Mouse (Mus musculus): Measurements from ENCODE around the gene Mapkbp1. TPM values are rescaled to one million over a fixed set of nuclear protein-coding genes. Genes with fewer than 3 reads are reported as not detected.

Gene Mapkbp1
- 2.5 and 2.6 TPM in 2 replicates for polyA plus RNA-seq (2015; fragmentation: Nextera tagmentation; extraction: Ambion mirVana)

DNA sequence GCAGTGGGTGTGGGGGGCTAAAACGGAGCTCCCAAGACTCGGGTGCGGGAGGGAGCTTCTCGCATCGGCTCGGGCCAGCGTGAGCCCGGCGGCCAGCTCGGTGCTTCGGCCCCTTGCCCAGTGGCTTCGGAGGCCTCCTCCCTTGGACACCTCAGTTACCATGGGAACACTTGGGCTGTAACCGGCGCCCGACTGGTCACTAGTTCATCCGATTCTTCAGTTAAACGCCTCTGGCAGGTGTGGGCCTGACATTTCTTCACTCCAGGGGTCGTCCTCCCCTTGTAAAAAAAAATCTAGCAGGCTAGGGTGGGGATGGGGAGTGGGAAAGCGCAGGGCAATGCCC is at the start of gene Mapkbp1:
Gene Mapkbp1, plus strand, starts transcription at position 163 of the 343 bp plus-strand sequence.
- peak within 1 kb of the TSS; percentile 72 for H3K4me2 ChIP-seq (replicated peaks; ENCODE audit: low read depth, low read length)
- TF ChIP-seq CTCF (IDR thresholded peaks at IDR 0.05) = no peak
- TF ChIP-seq EP300 (IDR thresholded peaks at IDR 0.05) = no peak
- 2% methylated on average over 19 of the region's 19 CpGs for WGBS
- H3K4me1 ChIP-seq (ENCODE audit: insufficient read depth, low read depth, low read length) = peaks cover 11% of the 10 kb centered on the region
- DNase-seq (ENCODE audit: low spot score) = no peak
- peak within 1 kb of the TSS; percentile 87 for H3K27ac ChIP-seq (ENCODE audit: low read length)
- no peaks in the 10 kb centered on the region for H3K9me3 ChIP-seq (ENCODE audit: low read length)
- H3K36me3 ChIP-seq (ENCODE audit: insufficient read depth, low read length) = no peaks in the 10 kb centered on the region
- peak within 1 kb of the TSS; percentile 73 for H3K4me3 ChIP-seq (ENCODE audit: low read depth, low read length)
- no peaks in the 10 kb centered on the region for H3K27me3 ChIP-seq (replicated peaks; ENCODE audit: insufficient read depth, low read length)
- peak within 1 kb of the TSS; percentile 72 for H3K9ac ChIP-seq (replicated peaks; ENCODE audit: low read depth)
- peak; percentile 79 for ATAC-seq

DNA sequence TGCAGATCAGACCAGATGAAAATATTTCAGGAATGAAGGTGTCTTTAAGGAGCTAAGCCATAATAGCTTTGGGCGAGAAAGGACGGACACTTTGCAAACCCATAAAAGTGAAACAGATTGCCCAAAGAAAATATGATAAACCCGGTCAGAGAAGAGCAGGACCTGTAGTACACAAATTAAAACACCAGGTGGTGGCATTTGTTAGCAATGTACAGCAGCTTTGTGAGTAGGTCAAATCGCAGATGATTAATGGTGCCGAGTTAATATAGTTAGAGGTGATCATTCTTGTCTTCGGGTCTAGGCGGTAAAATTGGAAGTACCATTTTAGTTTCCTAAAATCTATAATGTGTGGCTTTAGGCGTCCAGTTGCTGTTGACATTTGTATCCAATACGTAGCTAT is 1.9 kb upstream of the Mapkbp1 start:
- no peaks in the 10 kb centered on the region for H3K9me3 ChIP-seq (ENCODE audit: low read length)
- peak; percentile 88 for TF ChIP-seq CTCF (IDR thresholded peaks at IDR 0.05)
- no peak for TF ChIP-seq EP300 (IDR thresholded peaks at IDR 0.05)
- H3K27ac ChIP-seq (ENCODE audit: low read length) = no peak overlapping the region
- no peak overlapping the region for H3K4me2 ChIP-seq (replicated peaks; ENCODE audit: low read depth, low read length)
- DNase-seq (ENCODE audit: low spot score) (peak; percentile 73), ATAC-seq (no peak)
- WGBS = 30% methylated on average over 9 of the region's 9 CpGs
- no peak overlapping the region for H3K9ac ChIP-seq (replicated peaks; ENCODE audit: low read depth)
- H3K36me3 ChIP-seq (ENCODE audit: insufficient read depth, low read length) = no peaks in the 10 kb centered on the region
- no peak overlapping the region for H3K4me3 ChIP-seq (ENCODE audit: low read depth, low read length)
- H3K4me1 ChIP-seq (ENCODE audit: insufficient read depth, low read depth, low read length) = peaks cover 11% of the 10 kb centered on the region
- H3K27me3 ChIP-seq (replicated peaks; ENCODE audit: insufficient read depth, low read length) = no peaks in the 10 kb centered on the region

DNA sequence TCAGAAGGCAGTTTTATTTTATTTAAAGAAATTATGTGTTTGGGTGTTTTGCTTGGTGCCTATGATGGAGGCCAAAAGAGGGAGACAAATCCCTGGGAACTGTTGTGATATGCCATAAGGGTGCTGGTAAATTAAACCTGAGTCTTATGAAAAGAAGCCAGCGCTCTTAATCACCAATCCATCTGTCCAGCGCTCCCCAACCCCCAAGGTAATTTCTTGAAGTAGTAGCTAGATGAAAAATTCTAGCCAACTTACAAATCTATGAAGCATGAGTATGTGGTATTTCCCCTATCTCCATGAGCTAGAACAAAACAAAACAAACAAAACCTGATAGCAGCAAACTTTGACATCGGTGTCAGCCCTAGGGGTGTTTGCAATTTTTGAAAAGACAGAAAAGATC is 1.2 kb upstream of the Mapkbp1 start:
- 73% methylated on average over 3 of the region's 3 CpGs for WGBS
- H3K9ac ChIP-seq (replicated peaks; ENCODE audit: low read depth) = no peak overlapping the region
- TF ChIP-seq CTCF (IDR thresholded peaks at IDR 0.05) (no peak), EP300 (IDR thresholded peaks at IDR 0.05) (no peak)
- H3K27me3 ChIP-seq (replicated peaks; ENCODE audit: insufficient read depth, low read length) = no peaks in the 10 kb centered on the region
- DNase-seq (ENCODE audit: low spot score) = no peak
- no peak for ATAC-seq
- peaks cover 11% of the 10 kb centered on the region for H3K4me1 ChIP-seq (ENCODE audit: insufficient read depth, low read depth, low read length)
- H3K9me3 ChIP-seq (ENCODE audit: low read length) = no peaks in the 10 kb centered on the region
- H3K4me3 ChIP-seq (ENCODE audit: low read depth, low read length) = no peak overlapping the region
- no peak overlapping the region for H3K4me2 ChIP-seq (replicated peaks; ENCODE audit: low read depth, low read length)
- H3K27ac ChIP-seq (ENCODE audit: low read length) = no peak overlapping the region
- H3K36me3 ChIP-seq (ENCODE audit: insufficient read depth, low read length) = no peaks in the 10 kb centered on the region

DNA sequence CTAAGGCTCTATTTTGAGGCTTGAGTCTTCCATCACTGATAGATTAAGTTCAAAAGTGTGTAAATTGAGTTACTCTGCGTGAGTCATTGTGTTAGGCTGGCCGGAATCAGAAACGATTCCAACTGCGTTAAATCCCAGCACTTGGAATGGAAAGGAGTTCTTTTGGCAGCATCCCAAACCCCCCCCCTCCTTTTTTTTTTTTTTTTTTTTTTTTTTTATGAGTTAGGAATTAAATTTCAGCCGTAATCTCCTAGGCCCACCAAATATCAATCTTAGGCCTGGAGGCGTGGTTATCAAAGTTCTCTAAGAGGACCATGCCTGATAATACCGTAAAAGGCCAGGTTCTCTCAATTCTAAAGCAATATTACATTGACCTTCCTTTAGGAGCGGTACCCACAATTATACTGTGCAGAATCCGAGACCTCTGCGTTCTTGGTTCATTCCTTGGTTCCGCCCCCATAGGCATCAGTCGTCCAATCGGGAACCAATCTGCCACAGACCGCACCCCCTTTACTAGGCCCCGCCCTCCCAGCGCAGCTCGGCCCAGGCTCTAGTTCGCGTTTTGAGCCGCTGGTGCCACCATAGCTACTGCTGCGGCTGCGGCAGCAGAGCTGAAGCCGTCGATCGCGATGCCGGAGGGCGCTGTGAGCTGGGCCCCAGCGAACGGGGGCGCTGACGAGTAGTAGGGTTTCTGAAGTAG is 512 bp upstream of the Mapkbp1 start:
- H3K27me3 ChIP-seq (replicated peaks; ENCODE audit: insufficient read depth, low read length) = no peaks in the 10 kb centered on the region
- peak; percentile 98 for DNase-seq (ENCODE audit: low spot score)
- peak overlapping the region; percentile 73 for H3K4me3 ChIP-seq (ENCODE audit: low read depth, low read length)
- no peaks in the 10 kb centered on the region for H3K9me3 ChIP-seq (ENCODE audit: low read length)
- peaks cover 11% of the 10 kb centered on the region for H3K4me1 ChIP-seq (ENCODE audit: insufficient read depth, low read depth, low read length)
- H3K9ac ChIP-seq (replicated peaks; ENCODE audit: low read depth) = peak overlapping the region; percentile 72
- ATAC-seq = peak; percentile 100
- WGBS = 2% methylated on average over 32 of the region's 32 CpGs
- H3K27ac ChIP-seq (ENCODE audit: low read length) = peak overlapping the region; percentile 87
- H3K4me2 ChIP-seq (replicated peaks; ENCODE audit: low read depth, low read length) = peak overlapping the region; percentile 72
- no peak for TF ChIP-seq EP300 (IDR thresholded peaks at IDR 0.05)
- peak; percentile 69 for TF ChIP-seq CTCF (IDR thresholded peaks at IDR 0.05)
- no peaks in the 10 kb centered on the region for H3K36me3 ChIP-seq (ENCODE audit: insufficient read depth, low read length)

DNA sequence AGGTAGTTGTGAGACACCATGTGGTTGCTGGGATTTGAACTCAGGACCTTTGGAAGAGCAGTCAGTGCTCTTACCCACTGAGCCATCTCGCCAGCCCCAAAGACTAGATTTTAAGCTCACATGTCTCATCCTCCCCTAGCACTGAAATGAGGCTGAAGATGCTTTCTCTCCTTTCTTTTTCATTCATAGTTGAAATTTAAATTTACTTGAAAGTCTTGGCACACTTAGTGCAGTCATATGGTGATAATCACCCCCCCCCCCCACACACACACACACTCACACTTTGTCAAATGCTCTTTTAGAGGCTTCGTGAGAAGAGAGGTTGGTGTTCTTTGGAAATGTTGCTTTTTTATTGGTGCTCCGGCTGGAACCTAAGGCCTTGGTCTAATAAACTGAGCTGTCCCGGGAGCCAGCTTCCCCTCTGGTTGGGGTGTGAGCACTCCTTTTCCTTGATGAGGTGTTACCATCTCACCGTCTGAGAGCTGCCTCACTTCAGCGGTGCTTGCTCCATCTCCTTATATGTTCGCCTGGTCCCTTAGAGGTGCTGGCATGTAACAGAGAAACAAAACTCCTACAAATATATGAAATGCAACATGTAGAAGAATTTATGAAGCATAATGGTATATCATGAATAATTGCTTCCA is 8.0 kb downstream of the Mapkbp1 start:
- H3K9ac ChIP-seq (replicated peaks; ENCODE audit: low read depth) = no peak overlapping the region
- H3K27ac ChIP-seq (ENCODE audit: low read length) = no peak overlapping the region
- H3K36me3 ChIP-seq (ENCODE audit: insufficient read depth, low read length) = no peaks in the 10 kb centered on the region
- DNase-seq (ENCODE audit: low spot score) (no peak), ATAC-seq (no peak)
- H3K9me3 ChIP-seq (ENCODE audit: low read length) = no peaks in the 10 kb centered on the region
- 70% methylated on average over 7 of the region's 7 CpGs for WGBS
- no peaks in the 10 kb centered on the region for H3K27me3 ChIP-seq (replicated peaks; ENCODE audit: insufficient read depth, low read length)
- TF ChIP-seq CTCF (IDR thresholded peaks at IDR 0.05) = no peak
- TF ChIP-seq EP300 (IDR thresholded peaks at IDR 0.05) = no peak
- peaks cover 3% of the 10 kb centered on the region; the same call in 1 of the 2 replicates for H3K4me1 ChIP-seq (ENCODE audit: insufficient read depth, low read depth, low read length)
- no peak overlapping the region for H3K4me2 ChIP-seq (replicated peaks; ENCODE audit: low read depth, low read length)
- no peak overlapping the region for H3K4me3 ChIP-seq (ENCODE audit: low read depth, low read length)

DNA sequence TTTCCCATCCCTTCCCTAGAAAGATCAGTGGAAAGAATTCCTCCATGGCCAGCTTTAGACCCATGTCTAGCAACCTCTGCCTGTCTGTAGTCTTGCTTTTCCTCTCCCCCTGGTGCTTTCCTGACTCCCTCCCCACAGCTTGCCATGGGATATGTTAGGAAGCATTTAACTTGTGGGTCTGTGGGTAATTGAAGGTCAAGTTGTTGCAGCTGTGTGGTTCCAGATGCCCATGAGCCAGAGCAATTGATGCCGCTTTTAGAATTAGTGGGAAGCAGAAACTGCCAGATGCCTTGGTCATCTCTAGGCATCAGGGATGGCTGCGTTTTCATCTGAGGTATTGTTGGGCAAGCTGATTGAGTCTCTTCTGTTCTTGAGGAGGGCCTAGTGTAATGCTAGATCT is 9.1 kb downstream of the Mapkbp1 start:
- TF ChIP-seq CTCF (IDR thresholded peaks at IDR 0.05) (no peak), EP300 (IDR thresholded peaks at IDR 0.05) (no peak)
- ATAC-seq (no peak), DNase-seq (ENCODE audit: low spot score) (no peak)
- no peak overlapping the region for H3K4me3 ChIP-seq (ENCODE audit: low read depth, low read length)
- no peaks in the 10 kb centered on the region for H3K9me3 ChIP-seq (ENCODE audit: low read length)
- H3K9ac ChIP-seq (replicated peaks; ENCODE audit: low read depth) = no peak overlapping the region
- H3K27ac ChIP-seq (ENCODE audit: low read length) = no peak overlapping the region
- no peak overlapping the region for H3K4me2 ChIP-seq (replicated peaks; ENCODE audit: low read depth, low read length)
- H3K36me3 ChIP-seq (ENCODE audit: insufficient read depth, low read length) = no peaks in the 10 kb centered on the region
- no peaks in the 10 kb centered on the region for H3K27me3 ChIP-seq (replicated peaks; ENCODE audit: insufficient read depth, low read length)
- H3K4me1 ChIP-seq (ENCODE audit: insufficient read depth, low read depth, low read length) = peaks cover 3% of the 10 kb centered on the region; the same call in 1 of the 2 replicates
- 86% methylated on average over 2 of the region's 2 CpGs for WGBS

Measured in lung, postnatal 0 days (tissue).